Mouse (Mus musculus) megakaryocyte, embryonic 14.5 days (primary cell): ENCODE measurements at regions not wholly inside any gene's neighbourhood (a gene's known extent, or its start where the extent isn't known, plus 50 kb on each side); places are given as distances from the start of the nearest gene placed in this dataset.

Experiments used
- H3K27me3 ChIP-seq: replicated peaks from 2 replicates; pipeline ENCODE3; 2012; ENCODE audit warnings: inconsistent platforms
- H3K36me3 ChIP-seq: replicated peaks from 2 replicates; pipeline ENCODE3; 2012; ENCODE audit warnings: low read length, inconsistent platforms, mixed read lengths
- H3K4me1 ChIP-seq: 2 replicates; pipeline ENCODE4 v1.6.1; 2012; ENCODE audit warnings: inconsistent platforms
- H3K4me3 ChIP-seq: replicated peaks from 2 replicates; pipeline ENCODE3; 2012; ENCODE audit warnings: moderate library complexity, mild to moderate bottlenecking, inconsistent platforms
- H3K9me3 ChIP-seq: 2 replicates; pipeline ENCODE4 v1.6.1; 2012; ENCODE audit warnings: inconsistent platforms
- FLI1 ChIP-seq: IDR thresholded peaks from 2 replicates; pipeline ENCODE4 v1.6.1; 2012; ENCODE audit warnings: low read length, inconsistent platforms, mixed read lengths
- GATA1 ChIP-seq: IDR thresholded peaks from 3 replicates; pipeline ENCODE4 v1.6.1; 2012; ENCODE audit warnings: mixed read lengths, low read length, inconsistent platforms, borderline replicate concordance

- TF ChIP-seq FLI1 = no peak
- TF ChIP-seq GATA1 = no peak
- Histone ChIP-seq H3K9me3 (peaks cover 15% of the 10 kb centered on the region), H3K36me3 (no peaks in the 10 kb centered on the region), H3K4me3 (no peak overlapping the region), H3K27me3 (peaks cover 34% of the 10 kb centered on the region), H3K4me1 (0 out of 2 replicates have a peak, but pooled peaks cover 4% of the 10 kb centered on the region)
Measured at GRCm38 (mm10) chr5:120054498-120055167, 61.6 kb upstream of the Rbm19 start.
